Mouse (Mus musculus) stomach, embryonic 16.5 days (tissue): ENCODE data around the gene Rcsd1. TPM values are rescaled to one million over a fixed set of nuclear protein-coding genes. Genes with fewer than 3 reads are reported as not detected.
A peak's percentile ranks its signal among the peaks of the same experiment; 100 is the strongest.

Source experiments
- ATAC-seq: fragments of 200-750 bp; cut with Nextera tagmentation; 2 replicates; pipeline ENCODE4 v1.8.0; 2017; ENCODE audit warnings: moderate number of reproducible peaks, moderate TSS enrichment; ENCODE audit not compliant: insufficient read depth, low FRiP score
- H3K27ac ChIP-seq: fragments of 300-500 bp; sonication (generic); 2 replicates; pipeline ENCODE4 v1.5.1; 2014; ENCODE audit warnings: low read length
- H3K27me3 ChIP-seq: fragments of 300-500 bp; sonication (generic); 2 replicates; pipeline ENCODE4 v1.6.1; 2014; ENCODE audit warnings: low read length, control low read depth, mixed read lengths; ENCODE audit not compliant: control insufficient read depth, insufficient read depth
- H3K36me3 ChIP-seq: fragments of 300-500 bp; sonication (generic); 2 replicates; pipeline ENCODE4 v1.6.1; 2014; ENCODE audit warnings: low read length; ENCODE audit not compliant: control insufficient read depth, insufficient read depth
- H3K4me1 ChIP-seq: fragments of 300-500 bp; sonication (generic); 2 replicates; pipeline ENCODE4 v1.6.1; 2014; ENCODE audit warnings: low read length, control low read depth, mixed read lengths; ENCODE audit not compliant: control insufficient read depth, insufficient read depth
- H3K4me2 ChIP-seq: fragments of 300-500 bp; sonication (generic); 2 replicates; pipeline ENCODE4 v1.6.1; 2014; ENCODE audit warnings: low read depth, low read length, mixed read lengths
- H3K4me3 ChIP-seq: fragments of 300-500 bp; sonication (generic); replicated peaks from 2 replicates; pipeline ENCODE4 v1.5.1; 2014; ENCODE audit warnings: mild to moderate bottlenecking, low read length
- H3K9ac ChIP-seq: fragments of 300-500 bp; sonication (generic); 2 replicates; pipeline ENCODE4 v1.6.1; 2014; ENCODE audit warnings: low read length
- H3K9me3 ChIP-seq: fragments of 300-500 bp; sonication (generic); replicated peaks from 2 replicates; pipeline ENCODE4 v1.6.1; 2016; ENCODE audit warnings: low read length, control low read depth; ENCODE audit not compliant: control insufficient read depth
- WGBS: fragments of 180-500 bp; shearing (Covaris S2); extraction: QIAGEN DNeasy Blood & Tissue Kit; methylation state at CpG from one replicate; pipeline ENCODE4 v1.1.7; 2014; 5-methylcytosine and 5-hydroxymethylcytosine counted together
- polyA plus RNA-seq: library from polyadenylated mRNA; unstranded; fragments of >200 nt; fragmentation: Nextera tagmentation; extraction: Ambion mirVana; gene quantifications from 2 replicates; pipeline ENCODE4 v1.2.1, GENCODE M21; 2015

The Rcsd1 gene
- polyA plus RNA-seq, 1 experiment from 2014 or later, result 44.4 TPM

DNA sequence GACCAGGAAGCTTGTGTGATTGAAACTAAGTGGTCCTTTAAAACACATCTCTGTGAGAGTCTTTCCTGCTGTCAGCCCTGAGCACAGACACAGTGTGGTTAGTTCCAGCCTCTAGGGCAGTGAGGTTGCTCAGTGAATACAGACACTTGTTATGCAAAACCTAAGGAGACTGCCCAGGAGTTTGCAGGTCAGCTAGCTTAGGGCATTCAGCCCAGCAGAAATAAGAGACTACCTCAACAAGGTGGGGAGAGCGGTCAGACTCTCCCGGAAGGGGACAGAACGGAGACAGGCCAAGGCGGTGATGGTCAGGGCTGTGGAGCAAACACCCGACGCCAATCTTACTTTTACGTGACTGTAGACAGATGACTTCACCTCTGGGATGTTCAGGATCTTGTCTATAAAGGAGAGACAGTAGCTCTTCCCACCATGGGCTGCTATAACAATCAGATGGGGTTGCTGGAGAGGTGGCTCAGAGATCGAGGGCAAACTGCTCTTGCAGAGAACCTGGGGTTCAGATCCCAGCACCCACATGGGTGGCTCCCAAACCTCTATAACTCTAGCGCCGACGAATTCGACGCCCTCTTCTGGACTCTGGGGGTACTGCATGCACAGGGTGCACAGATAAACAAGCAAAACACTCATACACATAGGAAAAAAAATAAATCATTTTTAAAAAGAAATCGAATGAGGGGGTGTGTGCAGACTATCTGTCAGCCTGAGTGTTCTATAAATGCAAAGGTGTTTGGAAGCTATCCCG is 30.5 kb downstream of the Rcsd1 start:
- Histone ChIP-seq H3K9me3 (no peaks in the 10 kb centered on the region), H3K4me1 (peaks cover 6% of the 10 kb centered on the region; the same call in 1 of the 2 replicates), H3K9ac (no peak overlapping the region), H3K36me3 (no peaks in the 10 kb centered on the region), H3K4me3 (no peak overlapping the region), H3K27me3 (no peaks in the 10 kb centered on the region), H3K4me2 (no peak overlapping the region), H3K27ac (no peak overlapping the region)
- WGBS, result 81% methylated on average over 15 of the region's 15 CpGs
- ATAC-seq, result no peak

DNA sequence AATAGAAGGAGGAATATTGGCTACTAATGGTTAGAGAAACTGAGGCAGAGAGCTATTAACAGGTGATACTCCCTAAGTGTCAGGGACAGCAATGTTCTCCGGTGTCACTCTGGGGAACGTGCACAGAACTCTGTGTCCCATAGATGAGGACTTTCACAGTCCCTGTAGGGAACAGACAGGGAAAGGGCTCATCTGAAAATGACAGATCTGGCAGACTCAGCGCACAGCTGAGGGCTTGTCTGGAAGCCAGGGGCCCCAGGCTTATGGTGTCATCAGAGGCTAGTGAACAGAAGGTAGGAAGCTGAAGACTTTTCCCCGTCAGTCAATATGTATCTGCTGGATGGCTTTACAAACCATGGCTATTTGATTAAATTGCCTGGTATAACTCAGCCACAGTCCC is 32.0 kb downstream of the Rcsd1 start:
- Histone ChIP-seq H3K9me3 (no peaks in the 10 kb centered on the region), H3K27ac (no peak overlapping the region), H3K36me3 (no peaks in the 10 kb centered on the region), H3K4me3 (no peak overlapping the region), H3K9ac (no peak overlapping the region), H3K4me1 (0 out of 2 replicates have a peak, but pooled peaks cover 3% of the 10 kb centered on the region), H3K27me3 (no peaks in the 10 kb centered on the region), H3K4me2 (no peak overlapping the region)
- 83% methylated on average over 4 of the region's 4 CpGs for WGBS
- no peak for ATAC-seq

GRCm38 (mm10) chr1:165676993-165677392 is 32.6 kb downstream of the Rcsd1 start:
- no peak for ATAC-seq
- Histone ChIP-seq H3K4me2 (no peak overlapping the region), H3K27me3 (no peaks in the 10 kb centered on the region), H3K9ac (no peak overlapping the region), H3K27ac (no peak overlapping the region), H3K36me3 (no peaks in the 10 kb centered on the region), H3K9me3 (no peaks in the 10 kb centered on the region), H3K4me3 (no peak overlapping the region), H3K4me1 (0 out of 2 replicates have a peak, but pooled peaks cover 2% of the 10 kb centered on the region)
- 74% methylated on average over 3 of the region's 3 CpGs for WGBS

- Histone ChIP-seq H3K27ac (no peak overlapping the region), H3K4me3 (no peak overlapping the region), H3K9me3 (no peaks in the 10 kb centered on the region), H3K4me1 (no peaks in the 10 kb centered on the region), H3K27me3 (no peaks in the 10 kb centered on the region), H3K36me3 (no peaks in the 10 kb centered on the region), H3K9ac (no peak overlapping the region), H3K4me2 (no peak overlapping the region)
- ATAC-seq, result no peak
- WGBS, result 88% methylated on average over 9 of the region's 9 CpGs
These were observed 34.4 kb downstream of the Rcsd1 start for GRCm38 (mm10) chr1:165675167-165675566.

- no peaks in the 10 kb centered on the region for H3K27me3 ChIP-seq
- 81% methylated on average over 9 of the region's 9 CpGs for WGBS
- H3K9me3 ChIP-seq, result no peaks in the 10 kb centered on the region
- H3K36me3 ChIP-seq, result no peaks in the 10 kb centered on the region
- no peak for ATAC-seq
- H3K27ac ChIP-seq, result no peak overlapping the region
- H3K9ac ChIP-seq, result no peak overlapping the region
- H3K4me2 ChIP-seq, result no peak overlapping the region
- no peak overlapping the region for H3K4me3 ChIP-seq
- peaks cover 5% of the 10 kb centered on the region; the same call in 1 of the 2 replicates for H3K4me1 ChIP-seq
These were observed 37.2 kb downstream of the Rcsd1 start for GRCm38 (mm10) chr1:165672355-165672754.

DNA sequence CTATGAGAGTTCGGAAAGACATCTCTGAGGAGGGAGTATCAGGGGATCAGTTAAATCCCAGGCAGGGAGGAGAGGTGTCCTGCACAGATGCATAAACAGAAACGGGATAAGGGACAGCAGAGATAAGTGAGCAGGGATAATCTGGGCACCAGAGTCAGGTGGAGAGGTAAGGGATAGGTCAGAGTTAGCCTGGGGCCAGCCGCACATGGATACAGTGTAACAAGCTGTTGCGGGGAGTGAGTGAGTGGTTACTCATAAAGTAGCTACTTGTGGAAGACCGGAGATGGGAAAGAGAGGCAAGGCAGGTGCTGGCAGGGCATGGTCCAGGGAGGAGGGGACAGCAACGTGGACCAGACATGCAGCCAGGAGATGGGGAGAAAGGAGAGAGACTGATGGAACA is 39.5 kb downstream of the Rcsd1 start:
- 70% methylated on average over 6 of the region's 6 CpGs for WGBS
- Histone ChIP-seq H3K4me2 (no peak overlapping the region), H3K4me3 (no peak overlapping the region), H3K9me3 (no peaks in the 10 kb centered on the region), H3K27ac (no peak overlapping the region), H3K36me3 (no peaks in the 10 kb centered on the region), H3K4me1 (peaks cover 5% of the 10 kb centered on the region; the same call in 1 of the 2 replicates), H3K9ac (no peak overlapping the region), H3K27me3 (no peaks in the 10 kb centered on the region)
- no peak for ATAC-seq

GRCm38 (mm10) chr1:165668904-165669303 is 40.7 kb downstream of the Rcsd1 start:
- no peak overlapping the region for H3K9ac ChIP-seq
- no peak overlapping the region for H3K27ac ChIP-seq
- H3K4me2 ChIP-seq, result no peak overlapping the region
- no peak overlapping the region for H3K4me3 ChIP-seq
- peak; percentile 47; the same call in 1 of the 2 replicates for ATAC-seq
- WGBS, result 57% methylated on average over 4 of the region's 4 CpGs
- peaks cover 5% of the 10 kb centered on the region; the same call in 1 of the 2 replicates for H3K4me1 ChIP-seq
- no peaks in the 10 kb centered on the region for H3K27me3 ChIP-seq
- H3K36me3 ChIP-seq, result no peaks in the 10 kb centered on the region
- H3K9me3 ChIP-seq, result no peaks in the 10 kb centered on the region

- no peaks in the 10 kb centered on the region for H3K9me3 ChIP-seq
- peaks cover 10% of the 10 kb centered on the region for H3K4me1 ChIP-seq
These were observed 42.2 kb downstream of the Rcsd1 start for GRCm38 (mm10) chr1:165667380-165667779.

DNA sequence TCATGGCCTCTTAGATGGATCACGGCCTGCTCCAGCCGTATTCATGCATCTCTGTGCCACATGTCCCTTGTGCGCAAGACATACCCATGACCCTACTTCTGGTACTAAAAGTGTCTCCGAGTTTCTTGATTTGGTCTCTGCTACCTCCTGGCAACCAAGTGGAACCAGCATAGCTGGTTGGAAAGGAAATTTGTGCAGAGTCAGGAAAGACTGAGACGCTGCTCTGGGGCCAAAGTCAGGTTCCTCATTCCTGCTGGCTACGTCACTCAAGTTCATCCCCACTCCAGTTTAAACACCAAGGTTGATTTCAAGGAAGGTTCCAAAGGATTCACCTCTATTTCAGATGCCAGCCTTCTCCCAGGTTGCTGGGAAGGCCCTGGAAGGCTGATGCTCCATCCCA is 42.6 kb downstream of the Rcsd1 start:
- Histone ChIP-seq H3K4me1 (peaks cover 10% of the 10 kb centered on the region), H3K27ac (no peak overlapping the region), H3K9me3 (no peaks in the 10 kb centered on the region), H3K4me3 (no peak overlapping the region), H3K9ac (no peak overlapping the region), H3K36me3 (no peaks in the 10 kb centered on the region), H3K4me2 (no peak overlapping the region), H3K27me3 (no peaks in the 10 kb centered on the region)
- no peak for ATAC-seq
- 88% methylated on average over 6 of the region's 6 CpGs for WGBS

More at GRCm38 (mm10) chr1:165667380-165667779, 42.2 kb downstream of the Rcsd1 start:
- Histone ChIP-seq H3K9ac (no peak overlapping the region), H3K4me2 (no peak overlapping the region), H3K4me3 (no peak overlapping the region), H3K27ac (no peak overlapping the region), H3K27me3 (no peaks in the 10 kb centered on the region), H3K36me3 (no peaks in the 10 kb centered on the region)
- ATAC-seq, result no peak
- 54% methylated on average over 13 of the region's 13 CpGs for WGBS
